Mouse (Mus musculus) forebrain, embryonic 16.5 days (tissue): Measurements from ENCODE around the gene Fgf23. TPM values are rescaled to one million over a fixed set of nuclear protein-coding genes. Genes with fewer than 3 reads are reported as not detected.
A peak's percentile ranks its signal among the peaks of the same experiment; 100 is the strongest.

Experiments used
- ATAC-seq: fragments of 200-750 bp; cut with Nextera tagmentation; 2 replicates; pipeline ENCODE4 v1.8.0; 2017; ENCODE audit warnings: mild to moderate bottlenecking, moderate library complexity
- H3K27ac ChIP-seq: fragments of 300-500 bp; sonication (generic); 2 replicates; pipeline ENCODE4 v1.5.1; 2014; ENCODE audit warnings: low read length, control low read depth
- H3K27me3 ChIP-seq: fragments of 300-500 bp; sonication (generic); replicated peaks from 2 replicates; pipeline ENCODE4 v1.6.1; 2014; ENCODE audit warnings: low read length; ENCODE audit not compliant: control insufficient read depth, insufficient read depth
- H3K36me3 ChIP-seq: fragments of 300-500 bp; sonication (generic); 2 replicates; pipeline ENCODE4 v1.6.1; 2014; ENCODE audit not compliant: control insufficient read depth, insufficient read depth
- H3K4me1 ChIP-seq: fragments of 300-500 bp; sonication (generic); replicated peaks from 2 replicates; pipeline ENCODE4 v1.6.1; 2014; ENCODE audit warnings: low read length; ENCODE audit not compliant: control insufficient read depth, insufficient read depth
- H3K4me2 ChIP-seq: fragments of 300-500 bp; sonication (generic); 2 replicates; pipeline ENCODE4 v1.6.1; 2014; ENCODE audit warnings: mild to moderate bottlenecking, low read length, control low read depth
- H3K4me3 ChIP-seq: fragments of 300-500 bp; sonication (generic); replicated peaks from 2 replicates; pipeline ENCODE4 v1.5.1; 2014; ENCODE audit warnings: mild to moderate bottlenecking, low read length, control low read depth
- H3K9ac ChIP-seq: fragments of 300-500 bp; sonication (generic); replicated peaks from 2 replicates; pipeline ENCODE4 v1.6.1; 2014; ENCODE audit warnings: low read depth, low read length, control low read depth
- H3K9me3 ChIP-seq: fragments of 300-500 bp; sonication (generic); 2 replicates; pipeline ENCODE4 v1.6.1; 2016; ENCODE audit warnings: low read length; ENCODE audit not compliant: control insufficient read depth
- WGBS: fragments of 180-500 bp; shearing (Covaris S2); extraction: QIAGEN DNeasy Blood & Tissue Kit; methylation state at CpG from one replicate; pipeline ENCODE4 v1.1.7; 2014; 5-methylcytosine and 5-hydroxymethylcytosine counted together
- polyA plus RNA-seq: library from polyadenylated mRNA; unstranded; fragments of >200 nt; fragmentation: Nextera tagmentation; extraction: Ambion mirVana; gene quantifications from 2 replicates; pipeline ENCODE4 v1.2.1, GENCODE M21; 2015

Fgf23 gene
- polyA plus RNA-seq, 1 experiment from 2014 or later: 0.19 TPM

DNA sequence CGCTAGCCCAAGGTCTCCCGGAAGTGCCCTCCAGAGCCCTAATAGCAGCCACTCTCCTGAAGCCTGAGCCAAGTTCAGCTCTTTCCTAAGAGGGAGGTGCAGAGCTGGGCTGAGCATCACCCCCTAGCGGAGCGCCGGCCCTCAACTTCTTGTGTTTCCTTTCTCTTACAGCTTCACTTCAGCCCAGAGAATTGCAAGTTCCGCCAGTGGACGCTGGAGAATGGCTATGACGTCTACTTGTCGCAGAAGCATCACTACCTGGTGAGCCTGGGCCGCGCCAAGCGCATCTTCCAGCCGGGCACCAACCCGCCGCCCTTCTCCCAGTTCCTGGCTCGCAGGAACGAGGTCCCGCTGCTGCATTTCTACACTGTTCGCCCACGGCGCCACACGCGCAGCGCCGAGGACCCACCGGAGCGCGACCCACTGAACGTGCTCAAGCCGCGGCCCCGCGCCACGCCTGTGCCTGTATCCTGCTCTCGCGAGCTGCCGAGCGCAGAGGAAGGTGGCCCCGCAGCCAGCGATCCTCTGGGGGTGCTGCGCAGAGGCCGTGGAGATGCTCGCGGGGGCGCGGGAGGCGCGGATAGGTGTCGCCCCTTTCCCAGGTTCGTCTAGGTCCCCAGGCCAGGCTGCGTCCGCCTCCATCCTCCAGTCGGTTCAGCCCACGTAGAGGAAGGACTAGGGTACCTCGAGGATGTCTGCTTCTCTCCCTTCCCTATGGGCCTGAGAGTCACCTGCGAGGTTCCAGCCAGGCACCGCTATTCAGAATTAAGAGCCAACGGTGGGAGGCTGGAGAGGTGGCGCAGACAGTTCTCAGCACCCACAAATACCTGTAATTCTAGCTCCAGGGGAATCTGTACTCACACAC is 7.4 kb downstream of the Fgf23 start:
- Histone ChIP-seq H3K4me3 (peak overlapping the region; percentile 67), H3K36me3 (no peaks in the 10 kb centered on the region)
- under 1% methylated on average over 56 of the region's 59 CpGs for WGBS

DNA sequence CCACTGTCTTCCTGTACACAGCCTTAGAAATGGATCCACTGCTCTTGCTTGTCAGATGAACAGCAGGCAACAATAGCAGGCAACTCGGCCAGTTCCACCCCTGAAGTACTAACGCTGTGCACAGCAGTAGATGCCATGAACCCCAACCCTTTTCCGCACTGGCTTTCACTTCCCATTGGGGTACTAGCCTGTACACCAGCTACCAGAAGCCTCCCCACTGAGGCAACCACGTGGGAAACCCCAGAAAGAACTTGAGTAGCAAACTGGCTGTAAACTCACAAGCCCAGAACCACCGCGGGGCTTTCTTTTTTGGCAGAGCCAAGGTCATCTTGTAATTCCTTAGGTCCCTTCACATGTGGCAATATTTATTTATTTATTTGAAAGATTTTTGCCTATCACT is 9.1 kb downstream of the Fgf23 start:
- peaks cover 3% of the 10 kb centered on the region; the same call in 1 of the 2 replicates for H3K4me1 ChIP-seq
- H3K4me3 ChIP-seq: no peak overlapping the region
- no peak overlapping the region for H3K9ac ChIP-seq
- H3K4me2 ChIP-seq: no peak overlapping the region
- no peak for ATAC-seq
- H3K27me3 ChIP-seq: 0 out of 2 replicates have a peak, but pooled peaks cover 3% of the 10 kb centered on the region
- no peaks in the 10 kb centered on the region for H3K36me3 ChIP-seq
- H3K9me3 ChIP-seq: peaks cover 2% of the 10 kb centered on the region; the same call in 1 of the 2 replicates
- no peak overlapping the region for H3K27ac ChIP-seq
- WGBS: 71% methylated on average over 6 of the region's 6 CpGs

More for the DNA sequence above, 7.4 kb downstream of the Fgf23 start:
- ATAC-seq: peak; percentile 95
- Histone ChIP-seq H3K27ac (peak overlapping the region; percentile 72), H3K27me3 (0 out of 2 replicates have a peak, but pooled peaks cover 3% of the 10 kb centered on the region), H3K4me1 (peaks cover 3% of the 10 kb centered on the region; the same call in 1 of the 2 replicates), H3K9ac (peak overlapping the region; percentile 86), H3K9me3 (peaks cover 2% of the 10 kb centered on the region; the same call in 1 of the 2 replicates), H3K4me2 (peak overlapping the region; percentile 96)

DNA sequence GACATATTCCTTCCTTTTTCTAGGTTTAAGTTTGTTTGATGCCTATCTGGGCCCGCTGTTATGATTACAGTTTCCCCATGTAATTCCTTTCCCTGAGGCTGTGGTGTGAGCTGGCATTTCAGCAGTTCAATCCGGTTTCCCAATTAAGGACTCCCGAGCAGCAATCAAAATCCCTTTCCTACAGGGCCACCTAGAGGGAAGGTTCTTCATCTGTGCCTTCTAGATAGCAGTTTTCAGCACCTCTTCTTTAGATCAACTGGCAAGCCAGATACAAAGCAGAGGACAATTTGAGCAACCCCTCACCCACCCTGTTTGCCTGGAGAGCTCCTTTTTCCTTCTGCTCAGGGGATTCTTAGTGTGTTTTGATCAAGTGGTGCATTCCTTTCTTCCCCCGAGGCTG is 14.0 kb downstream of the Fgf23 start:
- Histone ChIP-seq H3K36me3 (peaks cover 12% of the 10 kb centered on the region), H3K9me3 (peaks cover 2% of the 10 kb centered on the region; the same call in 1 of the 2 replicates), H3K4me1 (no peaks in the 10 kb centered on the region), H3K4me2 (no peak overlapping the region), H3K27ac (no peak overlapping the region), H3K27me3 (no peaks in the 10 kb centered on the region), H3K4me3 (no peak overlapping the region), H3K9ac (no peak overlapping the region)
- ATAC-seq: no peak
- WGBS: 57% methylated on average over 4 of the region's 4 CpGs

DNA sequence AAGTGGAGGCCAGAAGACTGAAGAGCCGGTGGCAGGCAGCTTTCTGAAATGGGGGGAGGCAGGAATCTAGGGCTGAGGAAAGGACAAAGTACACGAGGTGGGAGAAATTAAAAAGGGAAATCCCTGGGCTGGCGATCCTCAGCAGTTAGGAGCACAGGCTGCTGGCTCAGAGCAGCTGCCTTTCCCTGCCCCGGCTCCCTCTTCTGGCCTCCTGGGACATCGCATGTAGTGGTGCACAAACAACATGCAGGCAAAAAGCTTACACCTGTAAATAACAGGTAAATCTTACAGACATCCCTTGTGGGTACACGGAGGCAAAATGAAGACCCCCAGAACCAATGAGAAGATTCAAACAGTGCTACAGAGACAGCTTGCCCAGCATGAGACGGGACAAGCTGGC is 21.9 kb downstream of the Fgf23 start:
- WGBS: 64% methylated on average over 7 of the region's 7 CpGs
- Histone ChIP-seq H3K9ac (no peak overlapping the region), H3K27me3 (no peaks in the 10 kb centered on the region), H3K9me3 (no peaks in the 10 kb centered on the region), H3K4me3 (no peak overlapping the region), H3K4me2 (no peak overlapping the region), H3K27ac (no peak overlapping the region), H3K36me3 (peaks cover 15% of the 10 kb centered on the region), H3K4me1 (no peaks in the 10 kb centered on the region)
- ATAC-seq: no peak

DNA sequence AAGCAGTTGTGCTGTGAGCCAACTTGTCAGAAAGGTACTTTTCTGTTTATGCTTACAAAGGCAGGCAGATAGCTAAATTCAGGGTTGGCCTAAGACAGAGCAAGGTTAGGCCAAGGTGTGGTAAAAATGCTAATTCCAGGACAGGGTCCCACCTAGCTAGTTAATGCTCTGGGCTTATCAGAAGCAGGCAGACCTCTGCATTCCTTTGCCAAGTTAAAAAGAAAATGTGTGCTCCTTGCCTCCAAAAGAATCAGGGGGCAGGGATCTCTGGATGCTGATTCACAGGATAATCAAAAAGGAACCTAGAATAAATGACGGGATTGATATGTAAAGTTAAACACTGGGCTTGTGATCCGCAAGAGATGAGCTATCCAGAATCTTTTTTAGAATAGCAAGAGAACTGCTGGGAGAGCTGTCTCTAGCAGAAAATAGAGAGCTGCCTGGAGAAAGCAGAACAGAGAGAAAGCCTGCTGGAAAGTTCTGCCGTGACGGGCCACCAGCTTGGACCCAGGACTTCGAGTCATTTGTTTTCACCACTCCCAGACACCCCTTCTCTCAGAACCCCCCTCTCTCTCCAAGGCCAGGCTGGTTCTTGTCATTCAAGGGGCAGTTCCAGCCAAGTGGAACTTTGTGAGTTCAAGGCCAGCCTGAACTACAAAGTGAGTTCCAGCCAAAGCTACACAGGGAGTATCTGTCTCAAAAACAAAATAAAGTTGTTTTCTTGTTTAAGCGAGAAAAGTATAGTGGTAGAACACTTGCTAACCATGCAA is 31.0 kb downstream of the Fgf23 start:
- no peak overlapping the region for H3K4me2 ChIP-seq
- no peak for ATAC-seq
- no peak overlapping the region for H3K27ac ChIP-seq
- H3K4me3 ChIP-seq: no peak overlapping the region
- H3K9ac ChIP-seq: no peak overlapping the region
- H3K27me3 ChIP-seq: no peaks in the 10 kb centered on the region
- peaks cover 5% of the 10 kb centered on the region; the same call in 1 of the 2 replicates for H3K9me3 ChIP-seq
- H3K36me3 ChIP-seq: peaks cover 8% of the 10 kb centered on the region
- H3K4me1 ChIP-seq: peaks cover 9% of the 10 kb centered on the region
- 91% methylated on average over 6 of the region's 6 CpGs for WGBS

DNA sequence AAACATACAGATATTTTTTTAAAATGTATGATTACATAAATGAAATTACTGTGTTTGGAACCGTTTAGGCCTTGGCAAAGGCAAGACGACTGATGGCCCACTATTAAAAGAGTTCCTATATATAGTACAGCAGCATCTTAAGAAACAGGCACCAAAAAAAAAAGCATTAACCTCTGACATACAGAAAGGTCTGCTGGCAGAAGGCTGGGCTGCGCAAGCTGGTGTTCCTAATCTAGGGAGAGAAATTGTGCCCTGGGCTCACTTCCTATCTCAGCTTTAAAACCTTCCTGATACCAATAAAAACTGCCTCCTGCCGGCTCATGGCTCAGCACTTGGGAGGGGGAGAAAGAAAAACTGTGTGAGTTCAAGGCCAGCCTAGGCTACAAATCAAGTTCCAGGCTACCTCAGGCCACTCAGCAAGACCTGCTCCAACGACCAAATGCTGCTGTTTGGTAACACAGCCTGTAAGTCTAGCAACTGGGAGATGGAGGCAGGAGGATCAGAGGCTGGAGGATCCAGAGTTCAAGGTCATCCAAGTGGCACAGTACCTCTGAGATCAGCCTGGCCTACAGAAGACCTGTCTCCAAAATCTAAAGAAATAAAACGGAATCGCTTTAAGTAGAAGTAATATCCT is 31.8 kb downstream of the Fgf23 start:
- Histone ChIP-seq H3K9ac (no peak overlapping the region), H3K36me3 (peaks cover 8% of the 10 kb centered on the region), H3K27ac (no peak overlapping the region), H3K4me3 (no peak overlapping the region), H3K9me3 (peaks cover 5% of the 10 kb centered on the region; the same call in 1 of the 2 replicates), H3K4me1 (peaks cover 12% of the 10 kb centered on the region), H3K27me3 (no peaks in the 10 kb centered on the region), H3K4me2 (no peak overlapping the region)
- no peak for ATAC-seq
- 88% methylated on average over 7 of the region's 7 CpGs for WGBS

DNA sequence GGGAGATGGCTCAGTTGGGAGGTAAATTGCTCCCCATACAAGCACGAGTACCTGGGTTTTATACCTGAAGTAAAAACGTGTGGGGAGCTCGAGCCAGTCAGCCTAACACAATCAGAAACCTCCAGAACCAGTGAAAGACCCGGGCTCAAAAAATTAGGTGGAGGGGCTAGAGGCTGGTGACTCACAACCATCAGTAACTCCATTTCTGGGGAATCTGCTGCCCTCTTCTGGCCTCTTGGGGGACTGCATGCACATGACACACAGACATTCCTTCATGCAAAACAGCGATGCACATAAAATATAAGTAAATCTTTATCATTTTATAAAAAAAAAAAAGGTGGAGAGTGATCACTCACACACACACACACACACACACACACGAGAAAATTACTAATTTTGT is 32.4 kb downstream of the Fgf23 start:
- Histone ChIP-seq H3K9me3 (peaks cover 5% of the 10 kb centered on the region; the same call in 1 of the 2 replicates), H3K27ac (no peak overlapping the region), H3K9ac (no peak overlapping the region), H3K4me3 (no peak overlapping the region), H3K4me2 (no peak overlapping the region), H3K27me3 (no peaks in the 10 kb centered on the region), H3K36me3 (peaks cover 8% of the 10 kb centered on the region), H3K4me1 (peaks cover 15% of the 10 kb centered on the region)
- no peak for ATAC-seq
- WGBS: 70% methylated on average over 6 of the region's 6 CpGs

DNA sequence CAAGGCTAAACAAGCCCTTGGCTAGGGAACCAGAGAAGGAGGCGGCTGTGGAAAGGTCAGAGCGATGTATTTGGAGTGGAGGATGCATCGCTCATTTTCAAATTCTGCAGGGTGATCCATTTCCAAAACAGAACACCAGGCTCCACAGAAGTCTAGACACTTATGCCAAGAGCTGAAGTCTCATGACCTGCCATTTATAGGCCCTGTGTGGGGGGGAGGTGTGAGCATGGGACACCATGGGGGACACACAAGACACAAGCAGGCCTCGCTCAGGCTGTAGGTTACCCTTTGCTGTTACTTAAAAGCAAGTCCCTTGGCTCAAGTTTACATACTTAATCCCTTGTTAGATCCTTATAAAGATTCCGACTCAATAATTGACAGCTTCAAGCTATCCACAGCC is 33.5 kb downstream of the Fgf23 start:
- Histone ChIP-seq H3K4me2 (no peak overlapping the region), H3K9ac (no peak overlapping the region), H3K27me3 (no peaks in the 10 kb centered on the region), H3K27ac (no peak overlapping the region), H3K4me1 (peaks cover 15% of the 10 kb centered on the region), H3K9me3 (peaks cover 5% of the 10 kb centered on the region; the same call in 1 of the 2 replicates), H3K4me3 (no peak overlapping the region), H3K36me3 (peaks cover 3% of the 10 kb centered on the region)
- WGBS: 82% methylated on average over 5 of the region's 5 CpGs
- ATAC-seq: no peak

DNA sequence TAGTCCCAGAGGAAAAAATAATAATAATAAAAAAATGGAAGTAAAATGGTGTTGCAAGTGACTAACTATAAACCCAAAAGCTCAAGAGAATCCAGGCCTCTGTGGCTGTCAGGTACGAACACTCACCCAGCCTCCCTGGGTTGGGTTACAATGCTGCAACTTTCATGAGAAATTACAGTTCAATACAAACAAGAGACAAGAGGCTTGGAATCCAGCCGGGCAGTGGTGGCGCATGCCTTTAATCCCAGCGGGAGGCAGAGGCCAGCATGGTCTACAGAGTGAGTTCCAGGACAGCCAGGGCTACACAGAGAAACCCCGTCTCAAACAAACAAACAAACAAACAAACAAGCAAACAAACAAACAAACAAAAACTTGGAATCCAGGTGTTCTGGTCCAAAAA is 34.0 kb downstream of the Fgf23 start:
- no peak overlapping the region for H3K4me2 ChIP-seq
- H3K9me3 ChIP-seq: peaks cover 5% of the 10 kb centered on the region; the same call in 1 of the 2 replicates
- H3K4me3 ChIP-seq: no peak overlapping the region
- ATAC-seq: no peak
- no peak overlapping the region for H3K27ac ChIP-seq
- 56% methylated on average over 5 of the region's 5 CpGs for WGBS
- no peak overlapping the region for H3K9ac ChIP-seq
- H3K27me3 ChIP-seq: no peaks in the 10 kb centered on the region
- peaks cover 2% of the 10 kb centered on the region; the same call in 1 of the 2 replicates for H3K36me3 ChIP-seq
- peaks cover 15% of the 10 kb centered on the region for H3K4me1 ChIP-seq
